ENCODE assay signal across 17 mouse cellular contexts in the genomic region with DNA sequence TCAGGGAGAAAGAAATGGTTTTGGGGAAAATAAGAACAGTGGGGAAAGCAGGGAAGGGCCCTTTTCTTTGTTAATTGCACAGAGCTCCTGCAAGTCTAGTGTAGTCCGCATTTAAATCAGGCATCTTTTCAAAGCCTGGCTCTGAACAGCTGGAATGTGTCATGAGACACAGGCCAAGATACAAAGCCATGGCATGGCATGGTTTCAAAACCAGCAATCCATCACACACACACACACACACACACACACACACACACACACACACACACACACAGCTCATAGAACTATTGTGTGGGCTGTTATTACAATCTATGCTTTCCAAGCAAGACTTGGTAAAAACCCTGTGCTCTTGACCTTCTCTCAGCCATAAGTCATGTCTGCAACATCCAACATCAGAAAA.
DNase-seq lines count a peak whose midpoint lies in the region; ATAC-seq and TF ChIP-seq lines count a peak whose summit lies in the region.
"Had no signal": no experiment of that assay in that cellular context is flagged by ENCODE, and none has a peak within 500 bp of the region (broad histone marks: within the 10 kb centered on the region; RNA-seq: fewer than 3 reads in every experiment).

No protein-coding gene starts in this region.

- no peak for TF ChIP-seq POLR2A in lung, adult 2 months (IDR thresholded peaks at IDR 0.05; ENCODE audit: borderline replicate concordance, extremely low read depth, low read depth, low read length)

- no peak overlapping the region for H3K27ac ChIP-seq in lung, embryonic 14.5 days (ENCODE audit: low read depth)
- H3K27ac ChIP-seq in forebrain, embryonic 16.5 days (ENCODE audit: low read length): no peak overlapping the region
- H3K27ac ChIP-seq: hindbrain, embryonic 10.5 days; kidney, postnatal 0 days; left cerebral cortex, adult 2 months; liver, embryonic 13.5 days had no signal

- H3K36me3 ChIP-seq in lung, embryonic 14.5 days (ENCODE audit: insufficient read depth): no peaks in the 10 kb centered on the region
- no peaks in the 10 kb centered on the region for H3K36me3 ChIP-seq in forebrain, embryonic 16.5 days (ENCODE audit: control insufficient read depth, insufficient read depth)
- H3K36me3 ChIP-seq: hindbrain, embryonic 10.5 days; liver, embryonic 13.5 days had no signal

- H3K9ac ChIP-seq in lung, embryonic 14.5 days: no peak overlapping the region
- H3K9ac ChIP-seq in forebrain, embryonic 16.5 days (replicated peaks; ENCODE audit: low read depth, low read length): no peak overlapping the region
- H3K9ac ChIP-seq: liver, embryonic 13.5 days had no signal

- peak; percentile 14 for DNase-seq in embryo, embryonic 10.5 days (ENCODE audit: low spot score)
- no peak for DNase-seq in embryo, embryonic 10 days (ENCODE audit: low spot score)
- DNase-seq in lung, embryonic 14.5 days: peak; percentile 87
- DNase-seq in lung, adult 2 months: no peak
- peak; percentile 9 for DNase-seq in adrenal gland, adult 8-10 months
- no peak for DNase-seq in right cerebral cortex, postnatal 4 days
- no peak for DNase-seq in thymus, adult 18-20 months
- DNase-seq: cerebellum, postnatal 10 days; gastrocnemius, postnatal 10 days; heart, adult 18-20 months; liver, embryonic 13.5 days had no signal

- H3K4me1 ChIP-seq in lung, embryonic 14.5 days (ENCODE audit: insufficient read depth): no peaks in the 10 kb centered on the region
- H3K4me1 ChIP-seq in lung, adult 2 months (ENCODE audit: control insufficient read depth, insufficient read depth, low read length): no peaks in the 10 kb centered on the region; the same call in 1 of the 2 replicates
- 0 out of 2 replicates have a peak, but pooled peaks cover 2% of the 10 kb centered on the region for H3K4me1 ChIP-seq in forebrain, embryonic 16.5 days (replicated peaks; ENCODE audit: control insufficient read depth, insufficient read depth, low read length)
- H3K4me1 ChIP-seq: liver, embryonic 13.5 days; megakaryocyte, embryonic 14.5 days had no signal

- WGBS in lung, embryonic 14.5 days: 30% methylated on average over 1 of the region's 1 CpGs
- WGBS in lung, adult 2 months: 45% methylated on average over 1 of the region's 1 CpGs
- WGBS in forebrain, embryonic 16.5 days: 6% methylated on average over 1 of the region's 1 CpGs

- no peak overlapping the region for H3K4me2 ChIP-seq in lung, embryonic 14.5 days
- H3K4me2 ChIP-seq in forebrain, embryonic 16.5 days (ENCODE audit: low read length): no peak overlapping the region
- H3K4me2 ChIP-seq: liver, embryonic 13.5 days had no signal

- TF ChIP-seq CTCF in lung, embryonic 14.5 days (IDR thresholded peaks at IDR 0.05; ENCODE audit: low read depth): no peak
- no peak for TF ChIP-seq CTCF in lung, adult 2 months (IDR thresholded peaks at IDR 0.05; ENCODE audit: insufficient read depth, low read length)

- H3K4me3 ChIP-seq in lung, embryonic 14.5 days (ENCODE audit: low read depth, low read length): no peak overlapping the region
- H3K4me3 ChIP-seq in lung, adult 2 months (replicated peaks; ENCODE audit: extremely low read depth, low read depth, low read length): no peak overlapping the region
- no peak overlapping the region for H3K4me3 ChIP-seq in forebrain, embryonic 16.5 days (replicated peaks; ENCODE audit: low read length)
- H3K4me3 ChIP-seq: hindbrain, embryonic 10.5 days; left cerebral cortex, adult 2 months; liver, embryonic 13.5 days; megakaryocyte, embryonic 14.5 days had no signal

- no peaks in the 10 kb centered on the region for H3K9me3 ChIP-seq in lung, embryonic 14.5 days (ENCODE audit: low read depth, low read length)
- H3K9me3 ChIP-seq in forebrain, embryonic 16.5 days (ENCODE audit: control insufficient read depth, low read length): no peaks in the 10 kb centered on the region
- H3K9me3 ChIP-seq: hindbrain, embryonic 10.5 days; liver, embryonic 13.5 days had no signal

- ATAC-seq in lung, embryonic 14.5 days (ENCODE audit: insufficient read depth): peak; percentile 81
- peak; percentile 82 for ATAC-seq in forebrain, embryonic 16.5 days
- ATAC-seq: inflammation-experienced regulatory T-cells, adult 6 months had no signal

- H3K27me3 ChIP-seq in lung, embryonic 14.5 days (ENCODE audit: insufficient read depth, low read length): no peaks in the 10 kb centered on the region
- no peaks in the 10 kb centered on the region for H3K27me3 ChIP-seq in forebrain, embryonic 16.5 days (replicated peaks; ENCODE audit: control insufficient read depth, insufficient read depth, low read length)
- H3K27me3 ChIP-seq: liver, embryonic 13.5 days; megakaryocyte, embryonic 14.5 days had no signal

Comparison
In these comparisons a context has a peak if more than half of its experiments do, and no peak if none do; other contexts are left out.
1. DNase-seq: peak in embryo, embryonic 10.5 days (single experiment), lung, embryonic 14.5 days (single experiment) and adrenal gland, adult 8-10 months (single experiment); none in embryo, embryonic 10 days (single experiment), lung, adult 2 months (single experiment), right cerebral cortex, postnatal 4 days (single experiment) and thymus, adult 18-20 months (0 of 2).